Mouse (Mus musculus) liver, embryonic 12.5 days (tissue): ENCODE measurements around the gene Nr4a1. TPM values are rescaled to one million over a fixed set of nuclear protein-coding genes. Genes with fewer than 3 reads are reported as not detected.

ENCODE experiments used
- ATAC-seq: fragments of 200-750 bp; cut with Nextera tagmentation; 2 replicates; pipeline ENCODE4 v1.8.0; 2017; ENCODE audit warnings: moderate number of reproducible peaks, mild to moderate bottlenecking, moderate library complexity
- H3K27ac ChIP-seq: fragments of 300-500 bp; sonication (generic); 2 replicates; pipeline ENCODE4 v1.5.1; 2016; ENCODE audit warnings: mild to moderate bottlenecking
- H3K27me3 ChIP-seq: fragments of 300-500 bp; sonication (generic); replicated peaks from 2 replicates; pipeline ENCODE4 v1.6.1; 2016; ENCODE audit warnings: mild to moderate bottlenecking, moderate library complexity
- H3K36me3 ChIP-seq: fragments of 300-500 bp; sonication (generic); 2 replicates; pipeline ENCODE4 v1.6.1; 2016; ENCODE audit warnings: mild to moderate bottlenecking, moderate library complexity
- H3K4me1 ChIP-seq: fragments of 300-500 bp; sonication (generic); 2 replicates; pipeline ENCODE4 v1.6.1; 2016
- H3K4me2 ChIP-seq: fragments of 300-500 bp; sonication (generic); 2 replicates; pipeline ENCODE4 v1.6.1; 2016; ENCODE audit warnings: mild to moderate bottlenecking, moderate library complexity
- H3K4me3 ChIP-seq: fragments of 300-500 bp; sonication (generic); 2 replicates; pipeline ENCODE4 v1.5.1; 2016; ENCODE audit warnings: mild to moderate bottlenecking, moderate library complexity
- H3K9ac ChIP-seq: fragments of 300-500 bp; sonication (generic); 2 replicates; pipeline ENCODE4 v1.6.1; 2016; ENCODE audit warnings: mild to moderate bottlenecking, moderate library complexity
- H3K9me3 ChIP-seq: fragments of 300-500 bp; sonication (generic); replicated peaks from 2 replicates; pipeline ENCODE4 v1.6.1; 2016; ENCODE audit warnings: mild to moderate bottlenecking, moderate library complexity
- WGBS: fragments of 180-500 bp; shearing (Covaris S2); methylation state at CpG from one replicate; pipeline ENCODE4 v1.1.7; 2016; ENCODE audit not compliant: insufficient replicate concordance; 5-methylcytosine and 5-hydroxymethylcytosine counted together
- polyA plus RNA-seq: library from polyadenylated mRNA; unstranded; fragments of >200 nt; fragmentation: Nextera tagmentation; extraction: Ambion mirVana; gene quantifications from 2 replicates; pipeline ENCODE4 v1.2.1, GENCODE M21; 2016

The Nr4a1 gene
- polyA plus RNA-seq, 1 experiment from 2014 or later, result 0.83 TPM

GRCm38 (mm10) chr15:101278589-101278988, 24.5 kb downstream of the Nr4a1 start:
- no peak for ATAC-seq
- 47% methylated on average over 5 of the region's 5 CpGs for WGBS
- no peaks in the 10 kb centered on the region for H3K36me3 ChIP-seq
- H3K27me3 ChIP-seq, result no peaks in the 10 kb centered on the region
- H3K9ac ChIP-seq, result no peak overlapping the region
- no peak overlapping the region for H3K4me2 ChIP-seq
- no peak overlapping the region for H3K27ac ChIP-seq
- peaks cover 8% of the 10 kb centered on the region; the same call in 1 of the 2 replicates for H3K4me1 ChIP-seq
- H3K9me3 ChIP-seq, result no peaks in the 10 kb centered on the region
- H3K4me3 ChIP-seq, result no peak overlapping the region

GRCm38 (mm10) chr15:101279430-101279999, 25.4 kb downstream of the Nr4a1 start:
- no peak for ATAC-seq
- 57% methylated on average over 12 of the region's 12 CpGs for WGBS
- Histone ChIP-seq H3K36me3 (no peaks in the 10 kb centered on the region), H3K4me2 (no peak overlapping the region), H3K4me1 (peaks cover 11% of the 10 kb centered on the region; the same call in 1 of the 2 replicates), H3K9ac (no peak overlapping the region), H3K4me3 (no peak overlapping the region), H3K9me3 (no peaks in the 10 kb centered on the region), H3K27me3 (no peaks in the 10 kb centered on the region), H3K27ac (no peak overlapping the region)

- H3K4me1 ChIP-seq, result peaks cover 31% of the 10 kb centered on the region
- H3K9ac ChIP-seq, result no peak overlapping the region
- H3K9me3 ChIP-seq, result no peaks in the 10 kb centered on the region
- WGBS, result 51% methylated on average over 5 of the region's 5 CpGs
- no peak for ATAC-seq
- H3K27ac ChIP-seq, result no peak overlapping the region
- no peak overlapping the region for H3K4me2 ChIP-seq
- no peak overlapping the region for H3K4me3 ChIP-seq
- peaks cover 14% of the 10 kb centered on the region for H3K36me3 ChIP-seq
- no peaks in the 10 kb centered on the region for H3K27me3 ChIP-seq
These were observed 28.4 kb downstream of the Nr4a1 start for GRCm38 (mm10) chr15:101282471-101282870.

GRCm38 (mm10) chr15:101283183-101283910, 29.3 kb downstream of the Nr4a1 start:
- peak overlapping the region; percentile 89 for H3K9ac ChIP-seq
- no peaks in the 10 kb centered on the region for H3K9me3 ChIP-seq
- peak overlapping the region; percentile 93 for H3K4me3 ChIP-seq
- H3K27me3 ChIP-seq, result no peaks in the 10 kb centered on the region
- H3K36me3 ChIP-seq, result peaks cover 22% of the 10 kb centered on the region
- WGBS, result 2% methylated on average over 26 of the region's 26 CpGs
- ATAC-seq, result peak; percentile 25; the same call in 1 of the 2 replicates
- H3K4me2 ChIP-seq, result peak overlapping the region; percentile 89
- peaks cover 31% of the 10 kb centered on the region for H3K4me1 ChIP-seq
- H3K27ac ChIP-seq, result peak overlapping the region; percentile 34; the same call in 1 of the 2 replicates

GRCm38 (mm10) chr15:101283911-101284750, 30.1 kb downstream of the Nr4a1 start, which contains the start of gene Atg101:
Gene Atg101, plus strand, starts transcription at chr15:101284272.
- Histone ChIP-seq H3K9ac (peak within 1 kb of the TSS; percentile 89), H3K4me2 (peak within 1 kb of the TSS; percentile 89), H3K27ac (peak within 1 kb of the TSS; percentile 75), H3K4me3 (peak within 1 kb of the TSS; percentile 93), H3K27me3 (no peaks in the 10 kb centered on the region), H3K36me3 (peaks cover 30% of the 10 kb centered on the region), H3K9me3 (no peaks in the 10 kb centered on the region), H3K4me1 (peaks cover 31% of the 10 kb centered on the region)
- ATAC-seq, result peak; percentile 92
- WGBS, result under 1% methylated on average over 61 of the region's 61 CpGs

GRCm38 (mm10) chr15:101286129-101286770, 32.2 kb downstream of the Nr4a1 start:
- Histone ChIP-seq H3K4me2 (no peak overlapping the region), H3K4me1 (peaks cover 31% of the 10 kb centered on the region), H3K9ac (no peak overlapping the region), H3K4me3 (no peak overlapping the region), H3K27me3 (no peaks in the 10 kb centered on the region), H3K27ac (no peak overlapping the region), H3K9me3 (no peaks in the 10 kb centered on the region), H3K36me3 (peaks cover 51% of the 10 kb centered on the region)
- ATAC-seq, result no peak
- 67% methylated on average over 9 of the region's 9 CpGs for WGBS

GRCm38 (mm10) chr15:101287361-101287760, 33.3 kb downstream of the Nr4a1 start:
- Histone ChIP-seq H3K9me3 (no peaks in the 10 kb centered on the region), H3K4me1 (peaks cover 31% of the 10 kb centered on the region), H3K9ac (no peak overlapping the region), H3K4me3 (no peak overlapping the region), H3K36me3 (peaks cover 62% of the 10 kb centered on the region), H3K4me2 (no peak overlapping the region), H3K27me3 (no peaks in the 10 kb centered on the region), H3K27ac (no peak overlapping the region)
- WGBS, result 88% methylated on average over 6 of the region's 6 CpGs
- no peak for ATAC-seq

GRCm38 (mm10) chr15:101290354-101290753, 36.3 kb downstream of the Nr4a1 start:
- Histone ChIP-seq H3K4me1 (peaks cover 12% of the 10 kb centered on the region), H3K4me2 (no peak overlapping the region), H3K27ac (no peak overlapping the region), H3K27me3 (no peaks in the 10 kb centered on the region), H3K36me3 (peaks cover 62% of the 10 kb centered on the region), H3K4me3 (no peak overlapping the region), H3K9me3 (no peaks in the 10 kb centered on the region), H3K9ac (no peak overlapping the region)
- 89% methylated on average over 15 of the region's 15 CpGs for WGBS
- ATAC-seq, result no peak

- Histone ChIP-seq H3K9ac (no peak overlapping the region), H3K4me3 (no peak overlapping the region), H3K27me3 (no peaks in the 10 kb centered on the region), H3K27ac (no peak overlapping the region), H3K4me1 (no peaks in the 10 kb centered on the region), H3K9me3 (no peaks in the 10 kb centered on the region), H3K4me2 (no peak overlapping the region), H3K36me3 (peaks cover 52% of the 10 kb centered on the region)
- 76% methylated on average over 3 of the region's 3 CpGs for WGBS
- ATAC-seq, result no peak
These were observed 37.9 kb downstream of the Nr4a1 start for GRCm38 (mm10) chr15:101292012-101292411.

GRCm38 (mm10) chr15:101293025-101293621, 39.1 kb downstream of the Nr4a1 start, which contains the start of gene 6030408B16Rik:
Gene 6030408B16Rik, plus strand, starts transcription at chr15:101293212.
- H3K4me2 ChIP-seq, result no peak within 1 kb of the TSS
- WGBS, result 69% methylated on average over 18 of the region's 18 CpGs
- no peaks in the 10 kb centered on the region for H3K9me3 ChIP-seq
- no peak within 1 kb of the TSS for H3K27ac ChIP-seq
- ATAC-seq, result no peak
- H3K9ac ChIP-seq, result no peak within 1 kb of the TSS
- peaks cover 42% of the 10 kb centered on the region for H3K36me3 ChIP-seq
- H3K27me3 ChIP-seq, result no peaks in the 10 kb centered on the region
- no peak within 1 kb of the TSS for H3K4me3 ChIP-seq
- no peaks in the 10 kb centered on the region for H3K4me1 ChIP-seq
